Comparison of ENCODE assay signal across 16 mouse cellular contexts in genomic region chr2:21800045-21800444, GRCm38 (mm10).
DNase-seq lines count a peak whose midpoint lies in the region; ATAC-seq and TF ChIP-seq lines count a peak whose summit lies in the region.
"Had no signal": no experiment of that assay in that cellular context is flagged by ENCODE, and none has a peak within 500 bp of the region (broad histone marks: within the 10 kb centered on the region; RNA-seq: fewer than 3 reads in every experiment).

No protein-coding gene starts in this region.

- ATAC-seq in frontal cortex, adult (ENCODE audit: low TSS enrichment): peak; percentile 71
- ATAC-seq: forebrain, embryonic 13.5 days; forebrain, embryonic 15.5 days; forebrain, postnatal 0 days had no signal

- no peak overlapping the region for H3K4me3 ChIP-seq in left cerebral cortex, adult 2 months
- H3K4me3 ChIP-seq: embryonic facial prominence, embryonic 13.5 days; forebrain, embryonic 13.5 days; forebrain, embryonic 15.5 days had no signal

- no peak for DNase-seq in frontal cortex, postnatal 36 days (ENCODE audit: low spot score in 2 of 2)
- no peak for DNase-seq in left cerebral cortex, adult 2 months (ENCODE audit: extremely low spot score in 1 of 2, low spot score in 2 of 2)
- DNase-seq in left cerebral cortex, adult 8-10 months (ENCODE audit: low spot score in 2 of 2): no peak
- peak; percentile 38 for DNase-seq in telencephalon, adult 2 months (ENCODE audit: low read depth, low spot score)
- DNase-seq in heart, postnatal 36 days: no peak
- DNase-seq: adrenal gland, adult 2 months; adrenal gland, postnatal 10 days; adrenal gland, postnatal 25 days; cerebellum, adult 11-12 months; cerebellum, adult 9-10 months; cerebellum, postnatal 10 days; forebrain, postnatal 0 days had no signal

- peak overlapping the region; percentile 24; the same call in 1 of the 2 replicates for H3K27ac ChIP-seq in left cerebral cortex, adult 2 months
- H3K27ac ChIP-seq: embryonic facial prominence, embryonic 13.5 days; forebrain, embryonic 13.5 days; forebrain, embryonic 15.5 days had no signal

- TF ChIP-seq CTCF in left cerebral cortex, adult 2 months (IDR thresholded peaks at IDR 0.05): no peak

- intact Hi-C loops in left cerebral cortex, adult 2 months (cut with DNase I): loop anchor here (5.0 to 10.0 kb wide), 2 partner anchors 117 to 515 kb away; no protein-coding TSS in a partner anchor
- intact Hi-C loops in heart, postnatal 36 days (cut with DNase I): no loop called here
